Mouse (Mus musculus) MEL (cell line): ENCODE measurements at regions not wholly inside any gene's neighbourhood (a gene's known extent, or its start where the extent isn't known, plus 50 kb on each side); places are given as distances from the start of the nearest gene placed in this dataset.
"Not testable (repeated sequence)": the region's sequence is repeated elsewhere in the genome, so short reads cannot be mapped to it uniquely, and the experiment has no call there.

Experiments
- DNase-seq: peaks from one replicate; pipeline ENCODE4 v3.0.0; 2011; ENCODE audit warnings: low read depth, low spot score
- H3K27ac ChIP-seq: 2 replicates; pipeline ENCODE4 v1.5.1; 2012; ENCODE audit warnings: low read depth, mild to moderate bottlenecking, control low read depth, low read length, moderate library complexity; ENCODE audit not compliant: control insufficient read depth
- H3K27me3 ChIP-seq, 2 experiments: fragments of 150-350 bp in 1 of 2; sonication (generic) in 1 of 2; 2 replicates each; pipeline ENCODE4 v1.6.1; 2012; ENCODE audit warnings: low read length in 2 of 2, mild to moderate bottlenecking in 2 of 2, improper control_type of control experiment in 1 of 2, moderate library complexity in 1 of 2; ENCODE audit not compliant: insufficient read depth in 2 of 2, control insufficient read depth in 1 of 2
- H3K36me3 ChIP-seq, 2 experiments: 2 replicates each; pipeline ENCODE4 v1.6.1; 2012 to 2014; ENCODE audit warnings: low read length in 2 of 2, improper control_type of control experiment in 1 of 2, inconsistent platforms in 1 of 2, mild to moderate bottlenecking in 1 of 2; ENCODE audit not compliant: insufficient read depth in 2 of 2, control insufficient read depth in 1 of 2
- H3K4me1 ChIP-seq, 2 experiments: fragments of 150-350 bp in 1 of 2; sonication (generic) in 1 of 2; 2 replicates each; pipeline ENCODE4 v1.6.1; 2012; ENCODE audit warnings: low read length in 2 of 2, improper control_type of control experiment in 1 of 2, mild to moderate bottlenecking in 1 of 2; ENCODE audit not compliant: insufficient read depth in 2 of 2, control insufficient read depth in 1 of 2
- H3K4me3 ChIP-seq, 2 experiments: fragments of 150-350 bp in 1 of 2; sonication (generic) in 1 of 2; 2 replicates each; pipeline ENCODE4 v1.5.1; 2012; ENCODE audit warnings: low read depth in 2 of 2, low read length in 2 of 2, mild to moderate bottlenecking in 2 of 2, moderate library complexity in 2 of 2, control low read depth in 1 of 2, improper control_type of control experiment in 1 of 2; ENCODE audit not compliant: control insufficient read depth in 1 of 2, insufficient read depth in 1 of 2
- H3K79me2 ChIP-seq: 2 replicates; pipeline ENCODE4 v1.6.1; 2012; ENCODE audit warnings: mild to moderate bottlenecking, low read length, moderate library complexity; ENCODE audit not compliant: control insufficient read depth, poor library complexity, insufficient read depth
- H3K9ac ChIP-seq: 2 replicates; pipeline ENCODE4 v1.6.1; 2012; ENCODE audit warnings: low read depth, mild to moderate bottlenecking, control low read depth, low read length, moderate library complexity; ENCODE audit not compliant: control insufficient read depth, poor library complexity, severe bottlenecking
- H3K9me3 ChIP-seq: fragments of 150-350 bp; sonication (generic); replicated peaks from 2 replicates; pipeline ENCODE4 v1.6.1; 2012; ENCODE audit warnings: mild to moderate bottlenecking, low read length, improper control_type of control experiment, moderate library complexity; ENCODE audit not compliant: insufficient read depth
- CHD2 ChIP-seq: IDR thresholded peaks from 2 replicates; pipeline ENCODE4 v1.6.1; 2011; ENCODE audit warnings: low read length, improper control_type of control experiment
- CTCF ChIP-seq, 3 experiments: IDR thresholded peaks in 2 of 3; conservative IDR thresholded peaks in 1 of 3; 2 replicates each; pipeline ENCODE4 v1.5.1; 2011 to 2012; ENCODE audit warnings: low read length in 3 of 3, low read depth in 2 of 3, mild to moderate bottlenecking in 2 of 3, improper control_type of control experiment in 1 of 3, inconsistent platforms in 1 of 3, mixed read lengths in 1 of 3, moderate library complexity in 1 of 3; ENCODE audit not compliant: control insufficient read depth in 1 of 3, insufficient read depth in 1 of 3, poor library complexity in 1 of 3, severe bottlenecking in 1 of 3
- EP300 ChIP-seq, 2 experiments: IDR thresholded peaks; 2 replicates each; pipeline ENCODE4 v1.6.1; 2011; ENCODE audit warnings: improper control_type of control experiment in 2 of 2, low read length in 2 of 2, low read depth in 1 of 2, mild to moderate bottlenecking in 1 of 2
- GATA1 ChIP-seq: IDR thresholded peaks from 2 replicates; pipeline ENCODE4 v1.6.1; 2011; ENCODE audit warnings: low read depth, low read length, improper control_type of control experiment
- HCFC1 ChIP-seq: IDR thresholded peaks from 2 replicates; pipeline ENCODE4 v1.6.1; 2012; ENCODE audit warnings: low read depth, mild to moderate bottlenecking, inconsistent platforms, low read length, improper control_type of control experiment, moderate library complexity
- MYC ChIP-seq: IDR thresholded peaks from 2 replicates; pipeline ENCODE4 v1.6.1; 2011; ENCODE audit warnings: low read depth, mild to moderate bottlenecking, low read length, improper control_type of control experiment, moderate library complexity
- NELFE ChIP-seq: IDR thresholded peaks from 2 replicates; pipeline ENCODE4 v1.6.1; 2011; ENCODE audit warnings: low read depth, low read length, improper control_type of control experiment
- RCOR1 ChIP-seq: IDR thresholded peaks from 2 replicates; pipeline ENCODE4 v1.6.1; 2012; ENCODE audit warnings: low read depth, mild to moderate bottlenecking, inconsistent platforms, low read length, improper control_type of control experiment
- TAL1 ChIP-seq: IDR thresholded peaks from 2 replicates; pipeline ENCODE4 v1.6.1; 2012; ENCODE audit warnings: mild to moderate bottlenecking, inconsistent platforms, low read length, moderate library complexity, mixed read lengths
- TCF12 ChIP-seq: IDR thresholded peaks from 2 replicates; pipeline ENCODE4 v1.6.1; 2014; ENCODE audit warnings: low read depth, mild to moderate bottlenecking, inconsistent platforms, low read length, improper control_type of control experiment, moderate library complexity
- USF2 ChIP-seq, 2 experiments: IDR thresholded peaks; 2 replicates each; pipeline ENCODE4 v1.6.1; 2011 to 2012; ENCODE audit warnings: improper control_type of control experiment in 2 of 2, low read length in 2 of 2, borderline replicate concordance in 1 of 2, inconsistent platforms in 1 of 2, low read depth in 1 of 2, mild to moderate bottlenecking in 1 of 2; ENCODE audit not compliant: insufficient read depth in 1 of 2
- ZKSCAN1 ChIP-seq: IDR thresholded peaks from 2 replicates; pipeline ENCODE4 v1.6.1; 2012; ENCODE audit warnings: low read depth, mild to moderate bottlenecking, inconsistent platforms, low read length, improper control_type of control experiment, moderate library complexity

GRCm38 (mm10) chrX:119577469-119577868 lies 349.5 kb upstream of the Pabpc5 start:
- H3K9me3 ChIP-seq, result no peaks in the 10 kb centered on the region
- TF ChIP-seq CTCF (IDR thresholded peaks at IDR 0.05 in 2 of 3, conservative IDR thresholded peaks at IDR 0.05 in 1 of 3; ENCODE audit: control insufficient read depth in 1 of 3, insufficient read depth in 1 of 3, low read depth in 2 of 3, low read length in 3 of 3, poor library complexity in 1 of 3, severe bottlenecking in 1 of 3) (no peak), TCF12 (peak; percentile 85), RCOR1 (peak; percentile 25; the same call in 1 of the 2 replicates), EP300 (IDR thresholded peaks at IDR 0.05; ENCODE audit: low read depth in 1 of 2, low read length in 2 of 2) (peak; percentile 77 to 79), NELFE (no peak), TAL1 (peak; percentile 14; the same call in 1 of the 2 replicates), GATA1 (peak; percentile 83), ZKSCAN1 (no peak), MYC (no peak)
- TF ChIP-seq, all 39 proteins: peak for 5
- no peaks in the 10 kb centered on the region for H3K36me3 ChIP-seq
- no peaks in the 10 kb centered on the region for H3K79me2 ChIP-seq
- no peak overlapping the region for H3K27ac ChIP-seq
- DNase-seq, result peak; percentile 66
- no peak overlapping the region for H3K4me3 ChIP-seq
- H3K4me1 ChIP-seq, result no peaks in the 10 kb centered on the region
- no peaks in the 10 kb centered on the region for H3K27me3 ChIP-seq
- no peak overlapping the region for H3K9ac ChIP-seq

DNA sequence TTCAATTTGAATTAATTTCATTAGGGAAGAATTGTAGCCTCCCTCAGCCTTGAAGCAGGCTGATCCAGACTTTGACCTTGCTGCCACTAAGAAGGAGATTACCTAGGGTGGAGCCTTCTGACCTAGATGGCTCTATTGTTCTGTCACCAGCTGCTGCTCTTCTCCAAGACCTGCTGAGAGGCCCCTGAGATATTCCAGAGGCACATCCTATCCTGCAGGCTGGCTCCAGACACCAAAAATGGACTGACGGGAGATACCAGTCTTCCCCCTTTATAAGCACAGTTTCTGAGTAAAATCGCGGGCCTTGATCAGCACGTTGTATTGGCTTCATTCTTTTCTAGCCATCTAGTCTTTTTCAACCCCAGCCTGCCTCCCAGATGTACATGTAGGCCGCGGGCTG lies 311.0 kb upstream of the Pabpc5 start:
- not testable (repeated sequence) for DNase-seq, H3K9me3 ChIP-seq, H3K4me3 ChIP-seq, H3K36me3 ChIP-seq, H3K27me3 ChIP-seq, H3K79me2 ChIP-seq, H3K9ac ChIP-seq, H3K4me1 ChIP-seq, H3K27ac ChIP-seq

DNA sequence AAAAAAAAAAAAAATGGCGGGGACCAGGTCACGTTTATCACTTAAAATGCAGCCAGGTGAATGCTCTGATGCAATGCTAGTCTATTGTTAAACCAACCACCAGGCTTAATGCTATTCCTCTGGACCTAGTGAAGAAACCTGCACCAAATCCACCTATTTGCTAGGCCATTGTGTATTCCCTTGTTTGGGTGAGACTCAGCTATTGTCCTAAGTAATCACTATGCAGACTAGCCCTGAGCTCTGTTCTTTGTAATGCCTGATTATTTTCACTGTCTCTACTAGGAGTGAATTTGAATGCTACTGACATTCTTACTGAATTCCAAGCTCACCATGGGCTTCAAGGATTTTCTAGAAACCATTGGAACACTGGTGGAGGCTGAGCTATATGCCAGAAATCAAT lies 305.3 kb upstream of the Pabpc5 start:
- no peak for DNase-seq
- H3K79me2 ChIP-seq, result no peaks in the 10 kb centered on the region
- TF ChIP-seq HCFC1, result no peak
- no peak for TF ChIP-seq EP300 (IDR thresholded peaks at IDR 0.05; ENCODE audit: low read depth in 1 of 2, low read length in 2 of 2)
- TF ChIP-seq CHD2, result no peak
- TF ChIP-seq USF2 (IDR thresholded peaks at IDR 0.05; ENCODE audit: borderline replicate concordance in 1 of 2, insufficient read depth in 1 of 2, low read depth in 1 of 2, low read length in 2 of 2), result no peak
- TF ChIP-seq, all 39 proteins: peak for 0
- Histone ChIP-seq H3K4me1 (no peaks in the 10 kb centered on the region), H3K36me3 (no peaks in the 10 kb centered on the region), H3K27me3 (no peaks in the 10 kb centered on the region), H3K9me3 (no peaks in the 10 kb centered on the region), H3K9ac (no peak overlapping the region), H3K4me3 (no peak overlapping the region), H3K27ac (no peak overlapping the region)
